Mouse (Mus musculus) CH12.LX (cell line): ENCODE results near the gene Grik5.

Experiments
- CTCF ChIP-seq, 2 experiments: IDR thresholded peaks in 1 of 2; conservative IDR thresholded peaks in 1 of 2; 2 replicates each; pipeline ENCODE4 v1.5.1; 2011 to 2012; ENCODE audit warnings: low read depth in 2 of 2, low read length in 2 of 2, improper control_type of control experiment in 1 of 2, inconsistent platforms in 1 of 2, mild to moderate bottlenecking in 1 of 2, moderate library complexity in 1 of 2
- JUND ChIP-seq: conservative IDR thresholded peaks from 2 replicates; pipeline ENCODE4 v1.6.1; 2011; ENCODE audit warnings: low read depth, low read length, improper control_type of control experiment
- KAT2A ChIP-seq: IDR thresholded peaks from 2 replicates; pipeline ENCODE4 v1.6.1; 2012; ENCODE audit warnings: low read length, improper control_type of control experiment, inconsistent platforms; ENCODE audit not compliant: insufficient replicate concordance
- MAFK ChIP-seq: IDR thresholded peaks from 2 replicates; pipeline ENCODE4 v1.6.1; 2011; ENCODE audit warnings: low read length, improper control_type of control experiment; ENCODE audit not compliant: insufficient replicate concordance
- MAX ChIP-seq: IDR thresholded peaks from 2 replicates; pipeline ENCODE4 v1.6.1; 2011; ENCODE audit warnings: low read length, improper control_type of control experiment
- MEF2A ChIP-seq: IDR thresholded peaks from 2 replicates; pipeline ENCODE4 v1.6.1; 2014; ENCODE audit warnings: low read depth, mild to moderate bottlenecking, inconsistent platforms, low read length, improper control_type of control experiment, borderline replicate concordance
- NELFE ChIP-seq: IDR thresholded peaks from 2 replicates; pipeline ENCODE4 v1.6.1; 2011; ENCODE audit warnings: low read depth, low read length, improper control_type of control experiment
- POLR2A ChIP-seq: IDR thresholded peaks from 2 replicates; pipeline ENCODE4 v1.6.1; 2011; ENCODE audit warnings: low read depth, mild to moderate bottlenecking, improper control_type of control experiment, low read length
- POLR2AphosphoS2 ChIP-seq: IDR thresholded peaks from 2 replicates; pipeline ENCODE4 v1.6.1; 2011; ENCODE audit warnings: low read depth, low read length, improper control_type of control experiment
- TCF12 ChIP-seq: IDR thresholded peaks from 2 replicates; pipeline ENCODE4 v1.6.1; 2014; ENCODE audit warnings: low read depth, mild to moderate bottlenecking, inconsistent platforms, low read length, improper control_type of control experiment
- USF1 ChIP-seq: IDR thresholded peaks from 2 replicates; pipeline ENCODE4 v1.6.1; 2014; ENCODE audit warnings: low read depth, mild to moderate bottlenecking, inconsistent platforms, low read length, improper control_type of control experiment

DNA sequence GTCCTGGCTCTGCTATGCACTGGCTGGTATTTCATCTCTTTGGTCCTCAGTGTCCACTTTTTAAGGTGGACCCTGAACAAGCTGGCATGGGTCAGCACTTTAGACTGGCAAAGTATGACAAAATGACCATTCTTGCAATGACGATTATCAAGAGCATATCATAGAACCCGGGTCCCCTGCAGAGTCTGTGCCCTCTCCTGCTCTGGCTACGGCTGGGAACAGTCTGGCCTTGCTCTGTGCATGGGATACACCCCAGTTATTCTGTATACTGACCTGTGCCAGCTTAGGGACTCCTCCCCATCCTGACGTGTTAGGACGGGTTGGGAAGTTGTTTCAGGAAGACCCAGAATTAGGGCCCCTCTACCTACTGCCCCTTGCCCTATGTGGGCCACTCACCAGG lies 14.3 kb downstream of the Grik5 start:
- no peak for TF ChIP-seq MEF2A
- no peak for TF ChIP-seq CTCF (conservative IDR thresholded peaks at IDR 0.05 in 1 of 2, IDR thresholded peaks at IDR 0.05 in 1 of 2; ENCODE audit: low read depth in 2 of 2, low read length in 2 of 2)
- TF ChIP-seq MAX: no peak
- no peak for TF ChIP-seq NELFE
- TF ChIP-seq POLR2AphosphoS2: no peak
- no peak for TF ChIP-seq USF1
- no peak for TF ChIP-seq TCF12
- no peak for TF ChIP-seq JUND
- no peak for TF ChIP-seq POLR2A
- TF ChIP-seq MAFK: no peak
- TF ChIP-seq KAT2A: no peak
